Mouse (Mus musculus): ENCODE data around the gene Gucy2e. TPM values are rescaled to one million over a fixed set of nuclear protein-coding genes. Genes with fewer than 3 reads are reported as not detected.
A peak's percentile ranks its signal among the peaks of the same experiment; 100 is the strongest.

Gene Gucy2e
- polyA plus RNA-seq, 1 experiment from 2014 or later, result 0.23 TPM

DNA sequence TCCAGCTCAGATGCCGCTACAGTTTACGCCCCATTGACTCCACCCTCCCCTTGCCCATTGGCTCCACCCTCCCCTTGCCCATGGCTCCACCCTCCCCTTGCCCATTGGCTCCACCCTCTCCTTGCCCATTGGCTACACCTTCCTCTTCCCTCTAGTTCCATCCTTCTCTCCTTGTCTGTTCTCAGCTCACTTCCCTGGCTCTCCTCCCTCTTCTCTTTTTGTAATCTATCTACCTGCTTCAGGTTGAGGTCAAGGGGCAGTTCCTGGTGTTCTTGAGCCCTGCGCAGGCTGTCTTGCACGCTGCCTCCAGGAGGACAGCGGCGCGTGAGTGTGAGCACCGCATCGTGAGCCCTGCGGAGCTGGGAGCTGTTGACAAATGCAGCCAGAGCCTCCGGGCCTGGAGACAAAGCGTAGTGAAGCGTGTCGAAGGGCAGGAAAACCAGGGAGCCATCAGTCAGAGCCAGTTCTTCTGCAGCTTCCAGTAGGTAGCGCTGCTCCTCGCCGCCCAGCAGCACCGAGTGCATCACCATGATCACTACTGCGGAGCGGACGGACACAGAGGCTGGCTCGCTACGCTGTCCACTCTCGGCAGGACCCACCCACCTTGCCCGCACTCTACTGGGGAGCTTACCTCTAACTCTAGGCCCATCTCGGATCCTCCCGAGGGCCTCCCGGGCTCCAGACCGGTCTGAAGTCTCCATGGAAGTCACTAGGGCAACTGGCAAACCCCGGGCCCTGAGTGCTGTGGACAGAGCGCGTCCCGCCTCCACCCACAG, 1.4 kb downstream of the Gucy2e start:
- ATAC-seq (ENCODE audit: low FRiP score, low read depth), result peak; percentile 82
- Histone ChIP-seq H3K9me3 (no peaks in the 10 kb centered on the region), H3K27me3 (peaks cover 44% of the 10 kb centered on the region), H3K27ac (replicated peaks) (peak overlapping the region; percentile 43; the same call in 1 of the 2 replicates), H3K4me3 (peak overlapping the region; percentile 45), H3K36me3 (no peaks in the 10 kb centered on the region), H3K4me2 (replicated peaks) (peak overlapping the region; percentile 78), H3K4me1 (peaks cover 14% of the 10 kb centered on the region), H3K9ac (replicated peaks) (peak overlapping the region; percentile 59)
- WGBS, result 1% methylated on average over 33 of the region's 33 CpGs

DNA sequence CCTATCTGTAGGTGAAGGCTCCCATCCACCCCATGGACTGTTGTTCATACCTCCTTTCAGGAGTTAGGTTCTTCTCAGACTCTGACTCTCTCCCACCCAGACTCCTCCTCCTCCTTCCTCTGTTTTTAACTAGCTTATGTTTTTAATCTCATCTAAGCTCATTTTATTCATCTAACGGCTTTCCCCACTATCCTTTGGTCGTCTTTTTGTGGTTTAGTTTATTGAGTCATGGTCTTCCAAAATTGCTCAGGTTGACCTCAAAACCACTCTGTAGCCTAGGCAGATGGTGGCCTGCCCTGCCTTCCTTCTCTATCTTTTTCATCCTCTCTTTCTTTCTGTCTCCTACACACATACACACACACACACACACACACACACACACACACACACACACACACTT, 3.7 kb downstream of the Gucy2e start:
- peaks cover 14% of the 10 kb centered on the region for H3K4me1 ChIP-seq
- H3K27me3 ChIP-seq, result peaks cover 49% of the 10 kb centered on the region
- no peak overlapping the region for H3K4me3 ChIP-seq
- no peak for ATAC-seq (ENCODE audit: low FRiP score, low read depth)
- no peak overlapping the region for H3K27ac ChIP-seq (replicated peaks)
- H3K36me3 ChIP-seq, result no peaks in the 10 kb centered on the region
- no peaks in the 10 kb centered on the region for H3K9me3 ChIP-seq
- H3K4me2 ChIP-seq (replicated peaks), result no peak overlapping the region
- WGBS, result 77% methylated on average over 2 of the region's 2 CpGs
- H3K9ac ChIP-seq (replicated peaks), result no peak overlapping the region

DNA sequence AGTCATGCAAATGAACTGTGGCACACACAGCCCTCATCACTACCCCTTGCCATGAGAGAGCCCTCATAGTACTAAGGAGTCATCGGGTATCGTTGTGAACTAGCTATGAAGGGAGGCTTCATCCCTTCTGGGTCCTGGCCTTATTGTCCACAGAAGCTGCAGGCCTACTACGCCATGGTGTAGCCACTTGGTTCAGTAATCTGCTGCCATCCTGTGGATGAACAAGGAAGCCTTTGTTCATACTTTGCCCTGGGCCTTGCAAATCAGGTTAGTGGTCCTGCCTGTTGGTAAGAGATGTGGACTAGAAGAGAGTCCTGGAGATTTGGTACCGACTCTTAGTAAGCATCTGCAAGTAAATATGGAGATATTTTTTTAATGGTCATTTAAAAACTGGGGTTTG, 6.4 kb downstream of the Gucy2e start:
- Histone ChIP-seq H3K27me3 (peaks cover 23% of the 10 kb centered on the region), H3K27ac (replicated peaks) (no peak overlapping the region), H3K9ac (replicated peaks) (no peak overlapping the region), H3K36me3 (no peaks in the 10 kb centered on the region), H3K4me1 (no peaks in the 10 kb centered on the region), H3K4me3 (no peak overlapping the region), H3K9me3 (no peaks in the 10 kb centered on the region), H3K4me2 (replicated peaks) (no peak overlapping the region)
- ATAC-seq (ENCODE audit: low FRiP score, low read depth), result no peak
- 78% methylated on average over 4 of the region's 4 CpGs for WGBS

DNA sequence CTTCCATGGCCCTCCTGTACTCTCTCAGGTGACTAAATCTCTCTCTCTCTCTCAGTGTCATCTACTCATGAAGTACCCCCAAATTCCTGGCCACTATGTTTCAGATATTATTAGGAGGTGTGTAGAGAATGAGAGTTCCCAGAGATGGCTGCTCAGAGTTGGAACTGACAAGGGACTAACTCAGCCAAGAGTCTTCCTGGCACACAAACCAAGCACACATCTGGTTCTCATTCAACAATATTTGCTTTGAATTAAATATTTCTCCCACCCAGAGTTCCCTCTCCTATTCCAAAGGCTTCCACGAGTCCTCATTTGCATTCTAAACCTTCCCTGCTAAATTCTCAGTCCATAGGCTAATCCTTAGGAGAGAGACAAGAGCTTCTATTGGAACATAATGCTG, 11.1 kb downstream of the Gucy2e start:
- WGBS, result 58% methylated on average over 1 of the region's 1 CpGs
- H3K4me3 ChIP-seq, result no peak overlapping the region
- no peaks in the 10 kb centered on the region for H3K9me3 ChIP-seq
- H3K27me3 ChIP-seq, result peaks cover 5% of the 10 kb centered on the region; the same call in 1 of the 2 replicates
- no peak overlapping the region for H3K27ac ChIP-seq (replicated peaks)
- no peaks in the 10 kb centered on the region for H3K36me3 ChIP-seq
- H3K9ac ChIP-seq (replicated peaks), result no peak overlapping the region
- H3K4me1 ChIP-seq, result no peaks in the 10 kb centered on the region
- ATAC-seq (ENCODE audit: low FRiP score, low read depth), result no peak
- no peak overlapping the region for H3K4me2 ChIP-seq (replicated peaks)

DNA sequence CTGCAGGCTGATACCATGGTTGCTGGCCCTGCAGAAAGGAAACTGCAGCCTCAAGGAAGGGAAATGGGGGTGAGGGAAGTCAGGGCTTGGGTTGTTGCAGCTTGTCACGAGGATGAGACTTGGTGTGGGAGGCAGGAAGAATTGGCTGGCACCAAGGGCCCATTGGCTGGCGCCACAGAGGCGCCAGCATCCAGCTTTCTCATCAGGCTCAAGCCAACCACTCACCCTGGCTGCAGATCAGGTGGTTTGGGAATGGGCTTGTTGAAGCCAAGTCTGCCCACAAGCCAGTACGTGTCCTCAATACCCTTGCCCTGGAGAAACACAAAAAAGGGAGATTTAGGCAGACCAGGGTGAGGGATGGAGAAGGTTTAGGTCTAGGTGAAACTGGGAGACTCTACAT, 13.7 kb downstream of the Gucy2e start:
- WGBS, result 91% methylated on average over 4 of the region's 4 CpGs
- H3K27ac ChIP-seq (replicated peaks), result no peak overlapping the region

DNA sequence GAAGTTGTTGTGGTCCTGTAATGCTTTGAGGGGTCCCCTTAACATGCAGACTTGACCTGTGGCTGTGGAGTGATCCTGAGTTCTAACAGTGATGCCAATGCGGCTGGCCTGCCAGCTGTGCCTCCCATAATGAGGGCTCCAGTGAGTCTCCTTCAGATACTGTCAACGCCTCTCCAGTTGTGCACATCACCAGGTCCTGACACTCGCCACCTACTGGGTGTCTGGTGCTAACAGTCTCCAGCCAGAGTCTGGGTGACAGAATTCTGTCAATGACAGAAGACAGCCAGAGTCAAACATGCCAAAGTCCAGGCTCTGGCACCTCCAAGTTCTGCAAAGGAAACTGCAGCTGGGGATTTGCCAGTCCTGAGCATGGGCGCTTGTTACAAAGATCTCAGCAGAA, 15.8 kb downstream of the Gucy2e start:
- H3K4me2 ChIP-seq (replicated peaks), result no peak overlapping the region
- H3K4me3 ChIP-seq, result no peak overlapping the region
- H3K4me1 ChIP-seq, result no peaks in the 10 kb centered on the region
- H3K27ac ChIP-seq (replicated peaks), result no peak overlapping the region
- H3K27me3 ChIP-seq, result no peaks in the 10 kb centered on the region
- WGBS, result 82% methylated on average over 4 of the region's 4 CpGs
- no peaks in the 10 kb centered on the region for H3K36me3 ChIP-seq
- no peak for ATAC-seq (ENCODE audit: low FRiP score, low read depth)
- no peaks in the 10 kb centered on the region for H3K9me3 ChIP-seq
- H3K9ac ChIP-seq (replicated peaks), result no peak overlapping the region

More for the DNA sequence above, 13.7 kb downstream of the Gucy2e start:
- Histone ChIP-seq H3K4me3 (no peak overlapping the region), H3K9ac (replicated peaks) (no peak overlapping the region), H3K36me3 (no peaks in the 10 kb centered on the region), H3K4me1 (no peaks in the 10 kb centered on the region), H3K4me2 (replicated peaks) (no peak overlapping the region), H3K27me3 (no peaks in the 10 kb centered on the region; the same call in 1 of the 2 replicates), H3K9me3 (no peaks in the 10 kb centered on the region)
- no peak for ATAC-seq (ENCODE audit: low FRiP score, low read depth)

DNA sequence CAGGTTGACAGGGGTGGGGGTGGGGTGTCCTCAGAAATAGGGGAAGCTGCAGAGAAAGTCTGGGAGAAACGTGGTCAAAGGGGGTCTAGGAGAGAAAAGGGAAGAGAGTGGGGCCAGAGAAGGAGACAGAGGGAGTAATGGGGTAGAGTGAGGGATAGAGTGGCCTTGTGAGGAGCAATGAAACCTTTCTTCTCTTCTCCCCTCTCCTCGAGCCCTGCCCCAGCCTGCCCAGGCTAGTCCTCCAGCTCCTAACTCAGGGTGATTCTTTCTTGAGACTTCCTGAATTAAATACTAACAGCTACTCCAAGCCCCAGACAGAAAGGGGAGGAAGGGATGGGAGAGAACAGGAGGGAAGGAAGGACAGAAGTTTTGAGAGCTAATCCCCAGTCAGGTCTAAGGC, 18.2 kb downstream of the Gucy2e start:
- WGBS, result 62% methylated on average over 1 of the region's 2 CpGs
- Histone ChIP-seq H3K4me1 (no peaks in the 10 kb centered on the region), H3K27ac (replicated peaks) (no peak overlapping the region), H3K4me2 (replicated peaks) (no peak overlapping the region), H3K36me3 (no peaks in the 10 kb centered on the region), H3K27me3 (no peaks in the 10 kb centered on the region), H3K9me3 (no peaks in the 10 kb centered on the region), H3K4me3 (no peak overlapping the region), H3K9ac (replicated peaks) (no peak overlapping the region)
- no peak for ATAC-seq (ENCODE audit: low FRiP score, low read depth)

DNA sequence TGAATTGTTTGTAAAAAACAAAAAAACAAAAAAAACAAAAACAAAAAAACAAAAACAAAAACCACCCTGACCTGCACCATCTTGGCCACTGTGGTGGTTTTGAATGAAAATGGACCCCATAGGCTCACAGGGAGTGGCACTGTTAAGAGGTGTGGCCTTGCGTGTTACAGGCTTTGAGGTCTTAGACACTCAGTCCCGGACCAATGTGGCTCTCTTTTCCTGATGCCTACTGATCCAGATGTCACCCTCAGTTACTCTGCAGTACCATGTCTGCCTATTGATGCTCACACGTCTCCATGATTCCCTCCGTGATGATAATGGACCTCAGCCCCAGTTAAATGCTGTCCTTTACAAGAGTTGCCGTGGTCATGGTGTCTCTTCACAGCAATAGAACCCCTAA, 19.4 kb downstream of the Gucy2e start:
- H3K9ac ChIP-seq (replicated peaks), result no peak overlapping the region
- no peaks in the 10 kb centered on the region for H3K27me3 ChIP-seq
- ATAC-seq (ENCODE audit: low FRiP score, low read depth), result no peak
- H3K4me2 ChIP-seq (replicated peaks), result no peak overlapping the region
- WGBS, result 80% methylated on average over 5 of the region's 5 CpGs
- H3K27ac ChIP-seq (replicated peaks), result no peak overlapping the region
- H3K9me3 ChIP-seq, result no peaks in the 10 kb centered on the region
- H3K36me3 ChIP-seq, result no peaks in the 10 kb centered on the region
- no peak overlapping the region for H3K4me3 ChIP-seq
- no peaks in the 10 kb centered on the region for H3K4me1 ChIP-seq

DNA sequence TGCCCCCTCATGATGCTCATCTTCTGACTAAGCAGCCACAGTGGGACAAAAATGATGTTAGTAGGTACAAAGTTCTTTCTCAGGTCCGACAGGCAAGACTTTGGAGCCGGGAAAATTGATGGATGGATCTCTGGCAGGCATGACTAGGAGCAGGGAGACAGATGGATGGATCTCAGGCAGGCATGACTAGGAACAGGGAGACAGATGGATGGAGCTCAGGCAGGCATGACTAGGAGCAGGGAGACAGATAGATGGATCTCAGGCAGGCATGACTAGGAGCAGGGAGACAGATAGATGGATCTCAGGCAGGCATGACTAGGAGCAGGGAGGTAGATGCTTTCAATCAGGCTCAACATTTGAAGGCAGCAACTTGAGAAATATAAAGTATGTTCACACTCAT, 25.4 kb downstream of the Gucy2e start:
- ATAC-seq (ENCODE audit: low FRiP score, low read depth), result no peak
- H3K36me3 ChIP-seq, result no peaks in the 10 kb centered on the region
- no peaks in the 10 kb centered on the region for H3K27me3 ChIP-seq
- no peak overlapping the region for H3K27ac ChIP-seq (replicated peaks)
- H3K4me1 ChIP-seq, result no peaks in the 10 kb centered on the region
- 0 out of 2 replicates have a peak overlapping the region, but pooled peaks have one; percentile 2 for H3K9ac ChIP-seq (replicated peaks)
- H3K9me3 ChIP-seq, result no peaks in the 10 kb centered on the region
- peak overlapping the region; percentile 29 for H3K4me3 ChIP-seq
- peak overlapping the region; percentile 41 for H3K4me2 ChIP-seq (replicated peaks)
- WGBS, result 52% methylated on average over 2 of the region's 2 CpGs

DNA sequence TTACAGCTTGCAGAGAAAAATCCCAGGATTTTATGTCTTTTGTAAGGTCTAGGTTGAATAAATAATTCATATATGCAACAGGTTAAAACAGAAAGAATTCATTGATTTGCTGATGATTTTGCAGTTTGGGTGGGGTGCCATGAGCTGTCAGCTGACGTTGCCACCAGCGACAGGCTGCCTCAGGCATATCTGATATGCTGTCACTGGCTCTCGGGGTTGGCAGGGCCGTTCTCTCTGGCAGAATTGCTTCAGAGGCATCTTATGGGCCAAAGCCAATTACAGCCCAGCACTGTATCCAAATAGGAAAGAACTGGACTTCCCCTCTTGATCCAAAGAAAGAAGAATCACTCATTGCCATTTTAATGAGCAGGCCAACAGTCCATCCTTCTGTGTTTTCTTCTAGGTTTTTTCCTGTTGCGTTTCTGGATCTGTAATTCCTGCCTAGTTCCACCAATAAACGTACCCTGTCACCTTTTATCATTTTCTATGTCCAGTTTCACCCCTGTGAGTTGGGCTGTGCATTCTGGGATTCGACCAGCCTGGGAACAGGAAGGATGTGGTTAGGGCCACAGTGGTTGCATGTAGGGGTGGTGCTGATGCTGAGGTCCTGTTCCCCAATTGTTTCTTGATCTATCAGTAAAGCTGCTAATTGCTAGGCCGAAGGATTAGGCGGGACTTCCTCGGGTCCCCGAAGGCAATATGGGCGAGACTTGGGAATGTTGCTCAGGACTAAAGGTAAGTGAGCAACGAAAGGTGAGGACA, 34.2 kb downstream of the Gucy2e start:
- H3K4me2 ChIP-seq (replicated peaks), result no peak overlapping the region
- H3K9me3 ChIP-seq, result no peaks in the 10 kb centered on the region
- no peak overlapping the region for H3K9ac ChIP-seq (replicated peaks)
- peaks cover 15% of the 10 kb centered on the region for H3K27me3 ChIP-seq
- no peak for ATAC-seq (ENCODE audit: low FRiP score, low read depth)
- WGBS, result 85% methylated on average over 13 of the region's 13 CpGs
- no peak overlapping the region for H3K4me3 ChIP-seq
- H3K4me1 ChIP-seq, result no peaks in the 10 kb centered on the region
- H3K36me3 ChIP-seq, result no peaks in the 10 kb centered on the region
- no peak overlapping the region for H3K27ac ChIP-seq (replicated peaks)

DNA sequence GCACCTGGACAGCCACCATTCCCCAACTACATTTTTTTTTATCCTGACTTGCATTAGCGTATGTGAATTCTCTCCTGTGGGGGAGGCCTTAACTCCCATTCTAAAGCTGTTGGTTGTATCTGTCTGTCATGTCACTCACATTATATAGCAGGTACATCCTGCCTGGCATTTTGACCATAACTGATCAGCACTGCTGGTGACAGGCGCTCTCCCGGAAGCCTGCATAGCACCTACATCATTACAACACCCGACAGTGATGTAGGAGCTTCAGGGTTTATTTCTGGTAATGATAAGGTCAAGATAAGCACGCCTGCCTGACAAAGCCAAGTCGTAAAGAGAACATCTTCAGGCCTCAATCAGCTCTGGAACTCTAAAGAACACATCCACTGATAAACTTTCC, 36.6 kb downstream of the Gucy2e start:
- H3K9ac ChIP-seq (replicated peaks), result no peak overlapping the region
- WGBS, result 76% methylated on average over 6 of the region's 6 CpGs
- H3K9me3 ChIP-seq, result no peaks in the 10 kb centered on the region

DNA sequence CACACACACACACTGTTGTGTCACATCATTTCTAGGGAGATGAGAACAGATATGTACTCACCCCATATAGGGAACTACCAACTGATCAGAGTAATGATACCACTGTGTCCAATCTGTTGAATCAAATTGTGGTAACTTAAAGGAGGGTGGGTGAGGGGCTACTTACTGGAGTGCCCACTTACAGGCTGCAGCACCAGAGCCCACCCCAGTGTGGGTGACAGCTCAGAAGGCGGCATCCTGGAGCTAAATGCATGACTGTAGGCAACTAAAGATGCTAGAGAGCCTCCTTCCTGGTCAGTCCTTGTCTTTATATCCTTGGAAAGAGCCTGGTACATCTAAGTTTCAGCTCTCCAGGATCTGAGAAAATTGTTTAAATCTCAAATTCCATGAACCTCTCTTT, 37.6 kb downstream of the Gucy2e start:
- H3K4me1 ChIP-seq, result peaks cover 7% of the 10 kb centered on the region; the same call in 1 of the 2 replicates
- H3K9me3 ChIP-seq, result no peaks in the 10 kb centered on the region
- 83% methylated on average over 1 of the region's 1 CpGs for WGBS
- ATAC-seq (ENCODE audit: low FRiP score, low read depth), result no peak
- peaks cover 34% of the 10 kb centered on the region for H3K27me3 ChIP-seq
- H3K4me3 ChIP-seq, result no peak overlapping the region
- H3K9ac ChIP-seq (replicated peaks), result no peak overlapping the region
- H3K36me3 ChIP-seq, result no peaks in the 10 kb centered on the region
- no peak overlapping the region for H3K27ac ChIP-seq (replicated peaks)
- no peak overlapping the region for H3K4me2 ChIP-seq (replicated peaks)

More for the DNA sequence above, 36.6 kb downstream of the Gucy2e start:
- peaks cover 34% of the 10 kb centered on the region for H3K27me3 ChIP-seq
- H3K36me3 ChIP-seq, result no peaks in the 10 kb centered on the region
- H3K27ac ChIP-seq (replicated peaks), result no peak overlapping the region
- H3K4me2 ChIP-seq (replicated peaks), result no peak overlapping the region
- no peak for ATAC-seq (ENCODE audit: low FRiP score, low read depth)
- no peak overlapping the region for H3K4me3 ChIP-seq
- H3K4me1 ChIP-seq, result peaks cover 7% of the 10 kb centered on the region; the same call in 1 of the 2 replicates
